Mouse (Mus musculus) limb, embryonic 12.5 days (tissue): ENCODE results near the gene Mak. TPM values are rescaled to one million over a fixed set of nuclear protein-coding genes. Genes with fewer than 3 reads are reported as not detected.

Source experiments
- ATAC-seq: fragments of 200-750 bp; cut with Nextera tagmentation; 2 replicates; pipeline ENCODE4 v1.8.0; 2017; ENCODE audit warnings: low read depth, moderate TSS enrichment; ENCODE audit not compliant: insufficient number of reproducible peaks, insufficient read depth, low FRiP score, low TSS enrichment
- H3K27ac ChIP-seq: fragments of 300-500 bp; sonication (generic); 2 replicates; pipeline ENCODE4 v1.5.1; 2016; ENCODE audit warnings: mild to moderate bottlenecking, moderate library complexity
- H3K27me3 ChIP-seq: fragments of 300-500 bp; sonication (generic); 2 replicates; pipeline ENCODE4 v1.6.1; 2016; ENCODE audit warnings: mild to moderate bottlenecking, moderate library complexity
- H3K36me3 ChIP-seq: fragments of 300-500 bp; sonication (generic); 2 replicates; pipeline ENCODE4 v1.6.1; 2016; ENCODE audit warnings: mild to moderate bottlenecking, moderate library complexity
- H3K4me1 ChIP-seq: fragments of 300-500 bp; sonication (generic); replicated peaks from 2 replicates; pipeline ENCODE4 v1.6.1; 2016
- H3K4me2 ChIP-seq: fragments of 300-500 bp; sonication (generic); 2 replicates; pipeline ENCODE4 v1.6.1; 2016; ENCODE audit warnings: mild to moderate bottlenecking, moderate library complexity
- H3K4me3 ChIP-seq: fragments of 300-500 bp; sonication (generic); replicated peaks from 2 replicates; pipeline ENCODE4 v1.5.1; 2016; ENCODE audit warnings: mild to moderate bottlenecking
- H3K9ac ChIP-seq: fragments of 300-500 bp; sonication (generic); replicated peaks from 2 replicates; pipeline ENCODE4 v1.6.1; 2016; ENCODE audit warnings: mild to moderate bottlenecking, moderate library complexity
- H3K9me3 ChIP-seq: fragments of 300-500 bp; sonication (generic); 2 replicates; pipeline ENCODE4 v1.6.1; 2016; ENCODE audit warnings: mild to moderate bottlenecking, moderate library complexity
- WGBS: fragments of 180-500 bp; shearing (Covaris S2); methylation state at CpG from one replicate; pipeline ENCODE4 v1.1.7; 2016; 5-methylcytosine and 5-hydroxymethylcytosine counted together
- polyA plus RNA-seq: library from polyadenylated mRNA; unstranded; fragments of >200 nt; fragmentation: Nextera tagmentation; extraction: Ambion mirVana; gene quantifications from 2 replicates; pipeline ENCODE4 v1.2.1, GENCODE M21; 2016

Gene Mak
- polyA plus RNA-seq, 1 experiment from 2014 or later, result 0.50 TPM

- Histone ChIP-seq H3K4me1 (no peaks in the 10 kb centered on the region), H3K9ac (no peak overlapping the region), H3K9me3 (no peaks in the 10 kb centered on the region), H3K4me3 (no peak overlapping the region), H3K27ac (no peak overlapping the region), H3K36me3 (no peaks in the 10 kb centered on the region), H3K4me2 (no peak overlapping the region), H3K27me3 (peaks cover 4% of the 10 kb centered on the region; the same call in 1 of the 2 replicates)
- WGBS, result 93% methylated on average over 11 of the region's 11 CpGs
- ATAC-seq, result no peak
Observed at GRCm38 (mm10) chr13:41071617-41072016, 7.9 kb downstream of the Mak start.

- H3K27me3 ChIP-seq, result no peaks in the 10 kb centered on the region
- H3K27ac ChIP-seq, result no peak overlapping the region
- WGBS, result 96% methylated on average over 4 of the region's 4 CpGs
- H3K4me2 ChIP-seq, result no peak overlapping the region
- H3K9me3 ChIP-seq, result no peaks in the 10 kb centered on the region
- H3K36me3 ChIP-seq, result no peaks in the 10 kb centered on the region
- H3K4me1 ChIP-seq, result no peaks in the 10 kb centered on the region
- ATAC-seq, result no peak
- H3K9ac ChIP-seq, result no peak overlapping the region
- no peak overlapping the region for H3K4me3 ChIP-seq
Observed at GRCm38 (mm10) chr13:41067618-41068017, 11.9 kb downstream of the Mak start.

DNA sequence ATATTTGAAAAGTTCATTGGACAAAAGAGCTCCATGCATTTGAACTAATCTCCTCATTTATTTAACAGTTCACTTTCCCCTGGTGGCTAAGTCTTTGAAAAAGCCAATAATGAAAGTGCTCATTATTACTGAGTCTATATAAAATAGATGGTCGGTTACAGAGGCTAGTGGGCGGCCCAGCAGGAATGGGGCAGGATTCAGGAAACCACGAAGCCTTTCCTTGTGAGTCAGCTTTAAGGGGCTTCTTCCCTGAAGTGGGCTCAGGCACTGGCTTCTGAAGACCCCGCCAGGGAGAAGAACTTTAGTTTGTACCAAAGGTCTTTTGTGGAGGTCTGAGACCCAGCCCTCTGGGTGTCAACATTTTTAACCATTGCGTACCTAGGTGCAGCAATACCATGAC is 27.5 kb downstream of the Mak start:
- Histone ChIP-seq H3K9ac (no peak overlapping the region), H3K36me3 (no peaks in the 10 kb centered on the region), H3K27ac (no peak overlapping the region), H3K4me2 (no peak overlapping the region), H3K4me1 (peaks cover 8% of the 10 kb centered on the region; the same call in 1 of the 2 replicates), H3K9me3 (no peaks in the 10 kb centered on the region), H3K4me3 (no peak overlapping the region), H3K27me3 (no peaks in the 10 kb centered on the region)
- WGBS, result 71% methylated on average over 5 of the region's 5 CpGs
- ATAC-seq, result no peak

DNA sequence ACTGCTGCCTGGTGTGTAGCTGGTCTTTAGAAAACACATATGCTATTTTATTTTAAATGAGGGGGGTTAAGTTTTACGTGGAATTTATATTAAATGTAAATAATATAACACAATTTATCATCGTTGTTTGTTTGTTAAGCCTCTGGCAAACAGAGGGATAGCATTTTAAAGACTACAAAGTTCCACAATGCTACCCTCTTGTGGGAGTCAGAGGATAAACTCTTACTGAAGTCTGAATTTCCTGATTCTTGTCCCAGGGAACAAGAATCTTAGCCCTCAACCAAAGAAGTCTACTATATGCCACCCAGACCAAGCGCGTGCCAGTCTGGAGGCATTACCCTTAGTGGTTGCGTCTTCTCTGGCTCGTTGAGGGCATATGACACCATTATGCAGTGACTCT is 32.2 kb downstream of the Mak start:
- Histone ChIP-seq H3K4me2 (no peak overlapping the region), H3K27me3 (no peaks in the 10 kb centered on the region), H3K9me3 (no peaks in the 10 kb centered on the region), H3K4me3 (no peak overlapping the region), H3K27ac (no peak overlapping the region), H3K36me3 (no peaks in the 10 kb centered on the region), H3K4me1 (peaks cover 8% of the 10 kb centered on the region; the same call in 1 of the 2 replicates), H3K9ac (no peak overlapping the region)
- no peak for ATAC-seq
- 87% methylated on average over 6 of the region's 6 CpGs for WGBS

- Histone ChIP-seq H3K27me3 (no peaks in the 10 kb centered on the region), H3K4me2 (no peak overlapping the region), H3K9me3 (no peaks in the 10 kb centered on the region), H3K4me3 (no peak overlapping the region), H3K9ac (no peak overlapping the region), H3K27ac (no peak overlapping the region), H3K4me1 (peaks cover 2% of the 10 kb centered on the region; the same call in 1 of the 2 replicates), H3K36me3 (no peaks in the 10 kb centered on the region)
- WGBS, result 93% methylated on average over 8 of the region's 8 CpGs
- ATAC-seq, result no peak
Observed at GRCm38 (mm10) chr13:41045901-41046300, 33.6 kb downstream of the Mak start.

DNA sequence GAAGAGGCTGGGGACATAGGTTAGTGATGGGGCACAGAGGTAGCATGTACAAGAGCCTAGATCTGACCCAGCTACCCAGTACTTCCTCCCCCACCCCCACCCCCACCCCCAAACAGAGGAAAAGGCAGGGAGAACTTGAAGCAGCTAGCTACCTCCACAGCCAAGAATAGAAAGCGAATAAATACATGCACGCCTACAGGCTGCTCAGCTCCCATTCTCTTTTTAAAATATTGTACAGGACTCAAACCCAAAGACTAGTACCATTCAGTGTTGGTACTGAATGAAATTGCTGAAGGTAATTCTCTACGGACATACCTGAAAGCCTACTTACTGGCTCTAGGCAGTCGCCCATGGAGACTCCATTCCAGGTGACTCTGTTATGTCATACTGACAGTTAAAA is 37.0 kb downstream of the Mak start:
- H3K4me3 ChIP-seq, result no peak overlapping the region
- H3K9ac ChIP-seq, result no peak overlapping the region
- no peaks in the 10 kb centered on the region for H3K36me3 ChIP-seq
- H3K4me2 ChIP-seq, result no peak overlapping the region
- H3K9me3 ChIP-seq, result no peaks in the 10 kb centered on the region
- H3K27me3 ChIP-seq, result no peaks in the 10 kb centered on the region
- ATAC-seq, result no peak
- WGBS, result 88% methylated on average over 4 of the region's 4 CpGs
- no peak overlapping the region for H3K27ac ChIP-seq
- H3K4me1 ChIP-seq, result no peaks in the 10 kb centered on the region

DNA sequence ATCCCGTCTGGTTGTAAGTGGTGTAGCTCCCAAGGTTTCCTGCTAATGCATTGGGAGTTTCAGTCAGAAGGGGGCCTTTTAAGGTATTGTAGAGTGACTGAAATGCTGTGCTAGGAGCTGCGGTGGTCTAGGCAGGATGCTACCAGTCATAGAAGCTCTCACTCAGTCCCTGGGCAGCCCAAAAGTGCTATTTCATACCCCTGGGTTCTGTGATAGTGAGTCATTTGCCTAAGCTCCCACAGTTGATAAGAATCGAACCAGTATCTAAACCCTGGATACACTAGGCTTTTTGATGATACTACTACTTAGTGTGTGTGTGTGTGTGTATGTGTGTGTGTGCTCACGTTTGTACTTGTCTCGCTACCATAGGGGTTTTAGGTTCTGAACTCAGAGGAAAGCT is 49.4 kb downstream of the Mak start:
- no peak overlapping the region for H3K4me3 ChIP-seq
- no peak overlapping the region for H3K4me2 ChIP-seq
- no peaks in the 10 kb centered on the region for H3K4me1 ChIP-seq
- H3K36me3 ChIP-seq, result no peaks in the 10 kb centered on the region
- no peak overlapping the region for H3K27ac ChIP-seq
- H3K9ac ChIP-seq, result no peak overlapping the region
- ATAC-seq, result no peak
- H3K27me3 ChIP-seq, result no peaks in the 10 kb centered on the region
- WGBS, result 82% methylated on average over 5 of the region's 5 CpGs
- H3K9me3 ChIP-seq, result peaks cover 5% of the 10 kb centered on the region; the same call in 1 of the 2 replicates

DNA sequence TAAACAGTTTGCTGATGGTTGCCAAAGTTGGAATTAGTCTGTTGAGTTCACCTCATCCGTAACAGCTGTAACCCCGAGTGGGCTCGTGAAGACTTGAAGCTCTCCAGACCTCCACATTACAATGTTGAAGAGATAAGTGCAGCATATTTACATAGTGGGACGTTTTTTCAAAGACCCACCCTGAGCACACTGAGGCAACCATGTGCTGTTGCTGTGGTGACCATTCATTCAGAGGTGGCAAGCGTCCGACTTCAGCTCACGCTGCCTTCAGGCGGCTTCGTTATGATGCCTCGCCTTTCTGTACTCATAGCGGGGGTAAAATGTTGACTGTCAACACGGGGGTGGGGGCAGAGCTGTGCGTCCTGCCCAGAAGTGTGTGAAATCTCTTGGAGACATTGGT is 57.4 kb downstream of the Mak start:
- 90% methylated on average over 13 of the region's 13 CpGs for WGBS
- H3K36me3 ChIP-seq, result peaks cover 60% of the 10 kb centered on the region
- no peak overlapping the region for H3K9ac ChIP-seq
- no peak overlapping the region for H3K4me3 ChIP-seq
- no peak for ATAC-seq
- peaks cover 5% of the 10 kb centered on the region for H3K4me1 ChIP-seq
- no peak overlapping the region for H3K27ac ChIP-seq
- H3K4me2 ChIP-seq, result no peak overlapping the region
- H3K27me3 ChIP-seq, result no peaks in the 10 kb centered on the region
- H3K9me3 ChIP-seq, result no peaks in the 10 kb centered on the region

GRCm38 (mm10) chr13:41021607-41022006 is 57.9 kb downstream of the Mak start:
- Histone ChIP-seq H3K4me3 (no peak overlapping the region), H3K27me3 (no peaks in the 10 kb centered on the region), H3K4me1 (peaks cover 9% of the 10 kb centered on the region), H3K36me3 (peaks cover 60% of the 10 kb centered on the region), H3K9me3 (no peaks in the 10 kb centered on the region), H3K9ac (no peak overlapping the region), H3K4me2 (no peak overlapping the region), H3K27ac (no peak overlapping the region)
- no peak for ATAC-seq
- WGBS, result 91% methylated on average over 6 of the region's 6 CpGs

- H3K4me3 ChIP-seq, result no peak overlapping the region
- no peak overlapping the region for H3K27ac ChIP-seq
- ATAC-seq, result no peak
- no peak overlapping the region for H3K4me2 ChIP-seq
- no peaks in the 10 kb centered on the region for H3K27me3 ChIP-seq
- no peak overlapping the region for H3K9ac ChIP-seq
- no peaks in the 10 kb centered on the region for H3K9me3 ChIP-seq
- 75% methylated on average over 7 of the region's 7 CpGs for WGBS
- H3K4me1 ChIP-seq, result peaks cover 9% of the 10 kb centered on the region
- peaks cover 60% of the 10 kb centered on the region for H3K36me3 ChIP-seq
Observed at GRCm38 (mm10) chr13:41020494-41020893, 59.0 kb downstream of the Mak start.

GRCm38 (mm10) chr13:41018756-41019591 is 60.5 kb downstream of the Mak start:
- no peak overlapping the region for H3K4me2 ChIP-seq
- no peaks in the 10 kb centered on the region for H3K27me3 ChIP-seq
- no peak for ATAC-seq
- H3K9me3 ChIP-seq, result no peaks in the 10 kb centered on the region
- H3K4me1 ChIP-seq, result peaks cover 9% of the 10 kb centered on the region
- H3K36me3 ChIP-seq, result peaks cover 64% of the 10 kb centered on the region
- H3K9ac ChIP-seq, result no peak overlapping the region
- H3K27ac ChIP-seq, result no peak overlapping the region
- whole genome bisulfite sequencing, result 91% methylated on average over 13 of the region's 13 CpGs
- H3K4me3 ChIP-seq, result no peak overlapping the region

- no peak for ATAC-seq
- Histone ChIP-seq H3K36me3 (peaks cover 63% of the 10 kb centered on the region), H3K4me1 (peaks cover 9% of the 10 kb centered on the region), H3K9me3 (no peaks in the 10 kb centered on the region), H3K4me2 (no peak overlapping the region), H3K27ac (no peak overlapping the region), H3K9ac (no peak overlapping the region), H3K4me3 (no peak overlapping the region), H3K27me3 (no peaks in the 10 kb centered on the region)
- WGBS, result 91% methylated on average over 9 of the region's 9 CpGs
Observed at GRCm38 (mm10) chr13:41018236-41018635, 61.3 kb downstream of the Mak start.
